Mouse (Mus musculus) ES-E14 (cell line): ENCODE data around the gene Snrpc.

Source experiments
- MAFK ChIP-seq: IDR thresholded peaks from 2 replicates; pipeline ENCODE4 v1.6.1; 2014; ENCODE audit warnings: mild to moderate bottlenecking, low read depth, low read length, inconsistent platforms; ENCODE audit not compliant: insufficient read depth
- ZC3H11A ChIP-seq: IDR thresholded peaks from 2 replicates; pipeline ENCODE4 v1.6.1; 2012; ENCODE audit warnings: low read depth, mild to moderate bottlenecking, inconsistent platforms, low read length, borderline replicate concordance

DNA sequence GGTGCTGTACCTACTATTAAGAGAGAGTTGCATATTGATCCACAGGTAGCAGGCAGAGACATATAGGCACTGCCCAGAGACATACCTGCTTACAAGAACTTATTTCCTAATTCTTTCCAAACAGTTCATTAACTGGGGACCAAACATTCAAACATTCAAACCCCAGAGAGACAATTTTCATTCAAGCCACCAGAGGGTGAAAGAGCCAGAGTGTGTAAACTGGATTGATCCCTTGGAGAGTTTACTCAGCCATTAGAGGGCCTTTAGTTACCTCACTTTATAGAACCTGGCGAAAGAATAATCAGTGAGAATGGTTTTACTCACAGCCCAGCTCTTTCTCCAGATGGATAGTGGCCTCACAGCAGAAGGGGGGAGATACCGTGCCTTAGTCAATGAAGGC is 27.5 kb downstream of the Snrpc start:
- TF ChIP-seq MAFK = no peak
- no peak for TF ChIP-seq ZC3H11A
